Mouse (Mus musculus) left cerebral cortex, postnatal 36 days (tissue): Measurements from ENCODE around the gene Cox10. TPM values are rescaled to one million over a fixed set of nuclear protein-coding genes. Genes with fewer than 3 reads are reported as not detected.
"Not testable (repeated sequence)": the region's sequence is repeated elsewhere in the genome, so short reads cannot be mapped to it uniquely, and the experiment has no call there.

Source experiments
- DNase-seq, 2 experiments: peaks; one replicate each; pipeline ENCODE4 v3.0.0; 2021 to 2022; ENCODE audit warnings: low spot score in 2 of 2, mixed read lengths in 1 of 2
- intact Hi-C: fragments of 180-260 bp; cut with DNase I; formaldehyde crosslinking; loops from one replicate; pipeline ENCODE4 v1.15.1; 2025
- total RNA-seq, 2 experiments: library from RNA; stranded (reverse); gene quantifications; 2 replicates each; pipeline ENCODE4 v1.2.3; 2021

The Cox10 gene
- total RNA-seq, result 10 to 100 TPM; 21.9 to 23.0 TPM

DNA sequence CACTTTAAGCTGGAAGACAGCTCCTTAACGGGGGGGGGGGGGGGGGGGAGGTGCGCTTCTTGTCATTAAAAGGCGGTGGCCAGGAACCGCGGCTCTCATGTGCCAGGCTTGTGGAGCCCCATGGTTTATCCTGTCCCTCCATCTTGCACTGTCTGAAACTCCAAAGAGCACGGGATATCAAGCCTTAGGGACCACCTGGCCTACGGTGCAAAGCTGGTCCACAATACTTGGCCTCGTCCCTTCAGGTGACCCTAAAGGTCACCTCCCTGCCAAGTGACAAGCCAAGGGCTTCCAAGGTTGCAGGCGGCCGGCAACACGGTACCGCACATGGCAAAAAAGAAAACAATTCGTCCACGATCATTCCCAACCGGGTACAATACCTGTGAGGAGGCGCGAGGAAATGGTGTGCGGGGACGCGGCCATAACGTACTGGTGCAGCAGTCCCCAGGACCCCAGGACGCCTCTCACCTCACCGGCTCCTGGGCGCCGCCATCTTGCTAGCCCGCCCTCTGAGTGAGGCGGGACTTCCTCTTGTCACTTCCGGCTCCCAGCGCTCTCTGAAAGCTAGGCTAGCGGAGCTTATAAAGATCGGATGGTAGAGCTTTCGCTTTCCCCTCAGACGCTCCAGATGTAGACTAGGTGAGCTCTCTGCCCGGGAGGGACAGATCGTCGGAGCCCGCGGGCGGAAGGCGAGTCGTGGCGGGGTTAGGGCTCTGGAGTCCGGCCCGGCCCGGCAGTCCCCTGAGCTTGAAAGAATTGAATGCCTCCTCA lies at the start of gene Cox10:
Gene Cox10 (minus strand): TSS at position 513 of the 771 bp plus-strand sequence.
- intact Hi-C loops, result loop anchor here (5.0 to 10.0 kb wide), 3 partner anchors 152 to 636 kb away; partner anchors contain the start of genes F930015N05Rik and Hs3st3a1

DNA sequence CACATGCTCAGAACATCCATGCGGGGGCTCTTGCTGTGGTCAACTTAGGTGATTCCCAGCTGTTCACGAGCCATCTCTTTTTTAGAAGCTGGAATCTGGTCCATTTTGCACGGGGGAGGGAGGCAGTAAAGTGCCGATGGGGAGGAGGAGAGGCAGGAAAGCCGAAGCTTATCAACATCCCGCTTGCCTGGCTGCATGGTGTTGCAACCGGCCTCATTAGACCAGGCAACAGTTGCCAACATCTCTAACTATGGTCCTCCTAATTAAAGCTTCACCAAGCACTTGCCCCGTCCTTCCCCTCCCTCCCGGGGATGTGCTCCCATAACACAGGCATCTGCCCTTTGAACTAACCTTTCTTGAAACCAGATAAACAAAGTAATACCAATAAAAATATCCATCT lies 48.7 kb upstream of the Cox10 start:
- DNase-seq, result no peak
- intact Hi-C loops, result no loop called here

More for the DNA sequence above, at the start of gene Cox10:
- peak; percentile 87 to 88 for DNase-seq

DNA sequence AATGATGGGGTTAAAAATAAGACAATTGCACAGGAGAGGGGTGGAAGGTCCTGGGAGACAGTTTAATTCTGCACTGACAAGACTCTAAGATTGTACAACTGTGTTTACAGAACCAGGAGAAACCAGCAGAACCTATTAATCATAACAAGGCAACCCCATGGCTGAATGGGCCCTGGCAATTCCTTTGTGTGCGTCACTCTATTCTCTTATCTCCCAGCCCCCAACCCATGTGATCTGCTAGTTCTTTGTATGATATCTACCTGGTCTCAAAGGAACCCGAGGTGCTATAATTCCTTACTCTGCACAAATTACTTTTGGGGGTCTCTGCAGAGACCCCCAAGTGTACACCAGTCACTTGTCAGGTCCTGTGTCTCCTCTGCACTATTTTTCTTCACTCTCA lies 46.2 kb upstream of the Cox10 start:
- DNase-seq, result no peak
- intact Hi-C loops, result no loop called here

DNA sequence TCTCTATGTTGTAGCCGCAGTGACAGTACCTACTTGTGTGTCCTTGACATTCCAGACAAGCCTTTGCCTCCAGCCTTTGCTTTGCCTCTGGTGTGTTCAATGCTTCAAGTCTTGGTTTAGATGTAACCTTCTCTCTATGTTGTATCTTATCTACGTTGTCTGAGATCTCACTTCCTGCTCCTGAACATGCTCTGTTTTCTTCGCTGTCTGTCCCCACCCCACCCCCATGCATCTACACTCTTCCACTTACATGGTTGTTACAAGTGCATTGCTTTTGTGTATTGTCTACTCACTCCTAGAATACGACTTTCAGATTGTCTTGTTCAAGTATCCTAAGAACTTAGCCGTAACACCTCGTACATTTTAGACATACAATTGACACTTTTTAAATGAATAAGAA lies 43.9 kb upstream of the Cox10 start:
- intact Hi-C loops, DNase-seq: not testable (repeated sequence)

DNA sequence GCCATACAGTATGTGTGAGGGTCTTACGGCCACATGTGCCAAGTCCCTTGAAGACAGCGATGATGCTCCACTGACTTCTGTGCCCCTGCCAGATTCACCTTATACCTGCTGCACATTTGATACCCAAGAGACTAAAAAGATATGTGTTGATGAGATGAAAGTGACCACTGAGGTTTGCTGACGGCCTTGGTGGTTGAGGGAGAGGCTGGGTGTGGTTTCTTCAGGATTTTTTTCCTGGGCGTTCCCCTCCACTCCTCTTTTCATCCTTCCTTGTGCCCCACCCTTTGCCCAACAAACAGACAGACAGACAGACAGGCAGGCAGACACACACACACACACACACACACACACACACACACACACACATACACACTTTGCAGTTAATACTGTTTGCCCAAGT lies 37.4 kb upstream of the Cox10 start:
- DNase-seq, result no peak
- intact Hi-C loops, result no loop called here

DNA sequence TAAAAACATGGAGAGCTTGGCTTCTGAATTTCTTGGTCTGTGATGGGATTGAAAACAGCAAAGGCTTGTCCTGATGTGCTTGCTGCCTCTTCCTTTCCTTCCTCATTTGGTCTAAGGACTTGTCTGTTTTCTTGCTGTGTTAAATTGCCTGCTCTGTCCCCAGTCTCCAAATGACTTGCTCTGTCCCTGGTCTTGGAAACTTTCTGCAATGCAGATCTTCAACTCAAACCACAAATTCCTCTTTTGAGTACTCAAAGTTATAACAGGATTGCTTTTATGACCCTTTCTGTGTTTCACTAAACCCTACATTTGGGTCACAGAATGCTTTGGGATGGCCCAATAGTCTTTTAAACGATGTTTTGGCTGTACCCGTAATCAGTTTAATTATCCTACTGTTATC lies 36.6 kb upstream of the Cox10 start:
- intact Hi-C loops, result no loop called here
- no peak for DNase-seq

DNA sequence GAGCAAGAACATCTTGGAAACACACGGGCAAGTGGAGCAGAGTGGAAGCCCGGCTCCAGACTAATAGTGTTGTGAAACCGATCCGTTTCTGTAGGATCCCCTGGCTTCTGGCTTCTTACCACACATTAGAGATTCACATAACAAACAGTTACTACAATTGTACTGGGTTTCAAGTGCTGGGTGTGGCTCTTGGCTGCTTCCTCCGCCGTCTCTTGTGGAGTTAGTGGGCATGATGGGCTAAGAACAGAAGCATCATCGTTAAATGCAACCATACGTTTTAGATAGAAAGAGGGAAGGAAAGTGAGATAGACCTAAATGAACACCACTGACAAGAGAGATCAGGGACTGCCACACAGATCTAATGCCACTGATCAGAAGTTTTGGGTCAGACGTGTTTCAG lies 35.8 kb upstream of the Cox10 start:
- intact Hi-C loops, result no loop called here
- no peak for DNase-seq

DNA sequence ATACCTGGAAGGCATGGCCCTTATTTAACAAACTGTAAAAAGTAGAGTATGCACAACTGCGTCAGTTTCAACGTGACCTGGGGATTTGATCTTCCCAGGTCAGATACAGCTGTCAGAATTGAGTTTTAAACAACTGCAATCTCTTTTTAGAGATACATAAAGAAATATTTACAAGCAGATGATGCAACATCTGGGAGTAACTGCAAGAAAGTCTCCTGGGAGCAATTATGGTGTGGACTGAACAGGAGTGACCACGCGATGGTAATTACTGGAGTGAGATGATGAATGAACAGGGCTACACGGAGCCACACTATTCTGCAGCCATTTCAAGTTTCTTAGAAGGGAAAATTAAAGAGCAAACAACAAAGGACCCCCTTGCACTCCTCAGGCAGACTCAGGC lies 20.8 kb upstream of the Cox10 start:
- no peak for DNase-seq
- intact Hi-C loops, result no loop called here

DNA sequence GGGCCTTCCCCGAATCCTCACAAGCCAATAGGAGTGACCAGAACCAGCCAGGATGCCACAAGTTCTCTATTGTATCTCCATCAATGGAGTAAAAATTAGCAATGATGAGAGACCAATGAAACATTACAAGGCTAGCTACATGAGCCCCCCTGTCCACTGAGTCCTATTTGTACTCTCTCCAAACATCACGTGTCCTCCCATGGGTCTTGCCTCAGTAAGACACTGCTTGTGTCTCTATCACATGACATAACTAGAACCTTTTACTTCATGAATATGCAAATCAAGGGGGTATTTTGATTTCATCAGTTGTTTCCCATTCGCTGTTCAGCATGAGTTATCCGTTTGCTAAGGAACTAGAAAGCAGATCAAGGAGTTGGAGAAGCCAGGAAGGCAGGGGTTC lies 13.8 kb upstream of the Cox10 start:
- DNase-seq, result no peak
- intact Hi-C loops, result no loop called here

DNA sequence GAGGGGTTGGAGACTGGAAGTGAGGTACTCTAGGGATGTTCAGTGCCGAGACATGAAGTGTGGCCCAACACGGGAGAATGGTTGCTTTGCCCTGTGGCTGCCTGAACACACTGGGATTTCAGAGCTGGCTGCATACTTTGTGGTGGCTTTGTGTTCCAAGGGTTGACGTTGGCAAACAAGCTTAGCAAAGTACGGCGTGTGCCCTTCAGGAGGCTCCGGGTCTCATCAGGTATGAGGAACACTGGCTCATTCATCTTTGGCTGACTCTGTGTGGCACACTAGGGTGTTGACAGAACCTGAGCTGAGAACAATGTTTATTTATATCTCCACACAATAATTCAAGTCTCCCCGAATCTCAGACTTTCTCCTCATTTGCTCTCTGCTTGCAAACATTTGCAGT lies 11.9 kb upstream of the Cox10 start:
- intact Hi-C loops, result no loop called here
- DNase-seq, result no peak

DNA sequence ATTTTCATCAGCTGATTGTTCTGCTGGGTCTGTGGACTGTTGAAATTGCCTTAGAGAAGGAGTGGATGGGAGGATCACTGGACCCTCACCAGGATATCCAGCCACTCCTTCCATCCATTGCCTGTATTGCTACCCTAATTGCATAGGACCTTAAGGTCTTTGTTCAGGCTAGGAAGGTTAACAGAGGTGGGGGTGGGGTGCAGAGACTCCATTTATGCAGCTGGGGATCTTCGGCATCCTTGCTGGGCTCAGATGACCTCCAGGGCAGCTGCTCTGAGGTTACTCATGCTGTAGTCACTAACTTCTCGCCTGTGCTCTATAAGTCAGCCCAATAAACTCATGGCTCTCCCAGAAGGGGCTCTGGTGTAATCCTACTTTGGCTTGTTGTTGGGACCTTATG lies 10.4 kb upstream of the Cox10 start:
- DNase-seq, result no peak
- intact Hi-C loops, result no loop called here

DNA sequence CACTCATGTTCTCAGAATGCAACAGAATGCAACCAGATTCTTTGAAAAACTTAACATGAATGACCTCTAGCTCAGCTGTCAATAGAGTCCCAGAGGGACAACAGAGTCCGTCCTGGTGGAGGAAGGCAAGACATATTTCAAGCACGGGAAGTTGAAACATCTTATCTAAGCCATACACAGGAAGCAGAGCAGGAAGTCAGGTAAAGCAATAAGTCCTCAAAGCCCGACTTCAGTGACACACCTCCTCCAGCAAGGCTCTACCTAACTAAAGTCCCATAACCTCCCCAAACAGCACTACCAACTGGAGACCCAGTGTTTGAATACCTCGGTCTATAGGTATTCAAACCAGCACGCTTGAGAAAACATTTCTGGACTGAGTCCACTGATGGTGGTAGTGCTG lies 6.6 kb upstream of the Cox10 start:
- no peak for DNase-seq
- intact Hi-C loops, result no loop called here

DNA sequence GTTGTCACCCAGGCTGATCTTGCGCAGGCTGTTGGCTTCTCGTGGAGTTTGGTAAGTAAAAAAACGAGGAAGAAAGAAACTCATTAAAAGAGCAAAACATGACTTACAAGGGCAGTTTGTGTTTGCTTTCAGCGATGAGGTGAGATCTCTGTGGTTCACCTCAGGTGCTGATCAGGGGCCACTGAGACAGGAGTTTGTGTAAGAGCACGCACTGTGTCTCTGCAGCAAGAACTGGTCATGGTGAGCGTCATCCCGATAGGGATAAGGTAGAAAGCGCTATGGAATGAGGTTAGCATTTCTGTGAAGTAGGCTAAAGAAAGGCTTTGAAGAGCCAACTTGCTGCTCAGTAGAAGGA lies 436 bp upstream of the Cox10 start:
- no peak for DNase-seq

DNA sequence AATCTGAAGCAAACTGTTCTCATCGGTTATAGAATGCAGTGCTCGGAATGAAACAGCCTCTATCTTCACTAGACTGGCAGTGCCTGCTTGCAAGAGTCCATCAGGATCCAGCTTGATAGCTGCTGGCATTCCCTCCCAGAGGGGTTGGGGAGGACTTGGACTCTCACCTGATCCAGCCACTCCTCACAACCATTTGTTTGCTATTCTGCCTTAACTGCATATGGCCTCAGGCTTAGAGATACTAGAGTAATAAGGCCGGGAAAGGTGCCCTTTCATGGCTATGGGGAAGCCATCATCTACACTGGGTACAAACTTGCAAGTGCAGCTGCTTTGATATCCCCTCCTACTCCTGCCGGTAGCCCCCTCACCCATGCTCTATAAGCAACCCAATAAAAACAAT lies 3.1 kb downstream of the Cox10 start:
- intact Hi-C loops, result loop anchor here (5.0 to 10.0 kb wide), 3 partner anchors 149 to 639 kb away; partner anchors contain the start of genes F930015N05Rik and Hs3st3a1
- no peak for DNase-seq

More for the DNA sequence above, 436 bp upstream of the Cox10 start:
- intact Hi-C loops, result loop anchor here (5.0 to 10.0 kb wide), 3 partner anchors 152 to 635 kb away; partner anchors contain the start of genes F930015N05Rik and Hs3st3a1

DNA sequence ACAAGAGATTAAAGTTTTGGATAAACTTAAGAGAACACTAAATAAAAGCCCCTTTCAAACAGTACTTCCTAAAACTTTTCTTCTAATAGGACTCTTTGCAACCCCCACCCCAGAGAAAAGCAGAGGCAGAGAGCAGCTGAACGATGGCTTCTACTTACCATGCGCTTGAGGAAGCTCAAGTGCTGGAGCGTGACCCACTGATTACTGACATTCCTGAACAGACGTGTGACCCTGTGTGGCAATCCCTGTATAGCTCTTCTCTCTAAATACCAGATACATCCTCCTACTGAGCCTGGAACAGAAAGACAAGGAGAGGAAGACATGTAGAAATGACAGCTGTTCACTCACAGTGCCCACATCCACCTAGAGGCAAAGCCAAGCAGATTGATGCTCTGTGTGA lies 5.9 kb downstream of the Cox10 start:
- intact Hi-C loops, result loop anchor here (10.0 kb wide), 2 partner anchors 361 to 641 kb away; partner anchors contain the start of genes F930015N05Rik and Hs3st3a1
- DNase-seq, result no peak

DNA sequence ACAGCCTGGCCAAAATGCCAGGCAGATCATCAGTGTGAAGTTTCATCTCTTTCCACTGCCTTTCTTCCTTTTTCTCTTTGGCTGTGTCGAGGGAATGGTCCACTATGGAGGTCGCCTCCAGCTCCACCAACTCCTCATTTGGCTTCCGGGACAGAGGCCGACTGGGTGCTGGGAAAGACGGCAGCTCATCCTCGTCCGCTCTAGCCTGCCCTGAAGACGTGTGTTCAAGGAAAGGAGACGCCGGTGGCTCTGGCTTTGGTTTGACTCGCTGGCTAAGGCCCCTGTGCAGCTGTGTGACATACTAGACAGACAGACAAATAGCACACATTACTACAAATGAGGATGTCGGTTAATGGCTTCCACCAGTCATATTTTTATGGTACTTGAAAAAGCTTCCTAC lies 7.7 kb downstream of the Cox10 start:
- intact Hi-C loops, result loop anchor here (10.0 kb wide), 2 partner anchors 363 to 643 kb away; partner anchors contain the start of genes F930015N05Rik and Hs3st3a1
- no peak for DNase-seq

DNA sequence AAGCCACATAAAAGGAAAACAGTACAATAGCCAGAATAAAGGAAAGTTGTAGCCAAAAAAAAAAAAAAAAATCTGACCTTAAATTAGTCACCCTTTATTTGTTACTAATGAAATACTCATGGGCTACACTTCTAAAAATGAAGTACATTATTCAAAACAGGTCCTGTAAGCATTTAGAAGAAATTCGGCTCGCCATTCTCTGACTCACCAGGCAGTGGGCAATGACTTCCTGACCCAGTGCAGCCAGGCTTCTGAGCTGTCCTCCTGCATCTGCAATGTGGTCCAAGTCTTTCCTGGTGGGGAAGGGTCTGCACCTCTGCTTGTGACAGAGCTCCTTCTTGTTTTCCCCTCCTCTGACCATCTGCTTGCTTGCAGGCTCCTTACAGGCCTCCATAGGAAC lies 13.3 kb downstream of the Cox10 start:
- no peak for DNase-seq
- intact Hi-C loops, result no loop called here

DNA sequence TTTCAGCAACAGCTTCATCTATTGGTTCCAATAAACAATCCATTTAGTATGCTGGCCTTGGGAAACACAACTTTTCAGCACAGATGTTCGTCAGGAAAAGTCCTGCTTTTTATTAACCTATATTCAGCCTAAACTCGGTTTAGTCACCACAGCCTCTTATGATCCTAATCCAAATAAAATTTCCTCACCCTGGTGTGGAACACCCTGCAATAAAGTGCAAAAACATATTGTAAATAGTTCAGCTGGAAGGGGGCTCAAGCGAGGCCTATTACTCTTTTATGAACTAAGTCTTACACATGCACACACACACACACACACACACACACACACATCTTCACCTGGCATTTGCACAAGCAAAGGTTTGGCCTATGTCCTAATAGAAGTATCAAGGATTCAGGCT lies 16.1 kb downstream of the Cox10 start:
- intact Hi-C loops, result no loop called here
- no peak for DNase-seq

DNA sequence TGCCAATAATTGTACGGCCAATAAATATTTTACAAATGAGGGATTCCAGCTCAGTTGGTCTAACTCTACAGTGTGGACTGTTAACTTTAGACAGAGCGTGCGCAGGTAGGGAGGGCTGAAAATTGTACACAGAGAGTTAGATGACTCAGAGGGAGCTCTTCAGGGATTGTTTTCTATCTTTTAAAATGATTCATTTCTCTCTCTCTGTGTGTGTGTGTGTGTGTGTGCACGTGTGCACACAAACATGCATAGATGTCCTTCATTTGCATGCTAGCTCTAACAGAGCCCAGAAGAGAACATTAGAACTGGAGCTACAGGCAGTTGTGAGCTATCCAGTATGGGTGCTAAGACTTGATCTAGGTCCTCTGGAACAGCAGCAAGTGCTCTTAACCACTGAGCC lies 17.0 kb downstream of the Cox10 start:
- DNase-seq, result no peak
- intact Hi-C loops, result no loop called here

DNA sequence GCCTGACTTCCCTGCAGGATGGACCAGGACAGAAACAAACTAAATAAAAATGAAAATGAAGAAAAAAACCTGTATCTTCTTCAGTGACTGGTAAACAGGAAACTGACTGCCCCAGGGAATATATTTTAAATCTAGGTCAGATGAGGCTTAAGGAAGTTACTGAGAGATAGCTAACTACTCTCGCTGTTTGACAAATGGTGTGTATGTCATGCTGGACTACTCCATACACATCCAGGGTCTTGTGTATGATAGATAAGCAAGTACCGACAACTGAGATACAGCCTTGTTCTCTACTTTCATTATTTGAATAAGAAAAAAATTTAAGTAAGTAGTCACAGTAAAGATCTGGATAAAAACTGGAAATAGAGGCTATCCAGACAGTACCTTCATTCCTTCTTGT lies 20.0 kb downstream of the Cox10 start:
- no peak for DNase-seq
- intact Hi-C loops, result no loop called here

DNA sequence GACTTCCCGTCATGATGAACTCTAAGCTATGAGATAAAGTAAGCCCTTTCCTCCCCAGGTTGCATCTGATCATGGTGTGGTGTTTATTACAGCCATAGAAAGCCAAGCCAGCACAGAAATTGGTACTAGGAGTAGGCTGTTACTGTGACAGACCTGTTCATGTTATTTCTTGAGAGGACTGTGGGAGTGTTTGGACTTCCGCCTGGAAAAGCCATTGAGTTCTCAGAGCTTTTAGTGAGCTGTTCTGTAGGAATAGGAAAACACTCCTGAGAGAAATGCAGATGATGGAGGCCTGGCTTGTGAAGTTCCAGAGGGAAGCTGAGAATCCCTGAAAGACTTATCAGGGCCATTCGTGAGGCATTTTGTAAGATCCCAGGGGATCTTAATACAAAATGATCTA lies 20.8 kb downstream of the Cox10 start:
- DNase-seq, result peak; percentile 41 to 43
- intact Hi-C loops, result no loop called here

DNA sequence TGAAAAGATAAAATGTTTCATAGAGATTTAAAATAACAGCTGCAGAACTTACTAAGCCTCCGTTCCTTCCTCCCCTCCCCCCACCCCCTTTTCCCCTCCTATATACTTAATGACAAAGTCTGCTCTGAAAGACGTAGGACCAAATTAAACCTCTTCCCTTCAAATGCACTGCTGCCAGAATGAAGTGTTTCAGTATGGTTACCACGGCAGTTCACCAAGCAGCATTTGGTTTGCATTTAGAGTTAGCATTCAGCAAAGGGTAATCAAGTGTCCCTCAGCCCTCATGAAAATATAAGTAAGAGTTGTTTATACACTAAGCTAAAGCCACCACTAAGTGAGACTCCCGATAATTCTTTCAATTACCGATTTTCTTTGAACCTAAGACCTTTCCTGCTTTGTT lies 25.9 kb downstream of the Cox10 start:
- no peak for DNase-seq
- intact Hi-C loops, result no loop called here
